Mouse (Mus musculus) heart, adult 18-20 months (tissue): ENCODE measurements around the gene Rfx4. TPM values are rescaled to one million over a fixed set of nuclear protein-coding genes. Genes with fewer than 3 reads are reported as not detected.

Source experiments
- DNase-seq, 2 experiments: peaks; one replicate each; pipeline ENCODE4 v3.0.0; 2021 to 2022; ENCODE audit warnings: mixed read lengths in 1 of 2
- total RNA-seq, 2 experiments: library from RNA; stranded (reverse); gene quantifications; 2 replicates each; pipeline ENCODE4 v1.2.3; 2021

Gene Rfx4
- total RNA-seq, 2 experiments from 2014 or later: not detected

DNA sequence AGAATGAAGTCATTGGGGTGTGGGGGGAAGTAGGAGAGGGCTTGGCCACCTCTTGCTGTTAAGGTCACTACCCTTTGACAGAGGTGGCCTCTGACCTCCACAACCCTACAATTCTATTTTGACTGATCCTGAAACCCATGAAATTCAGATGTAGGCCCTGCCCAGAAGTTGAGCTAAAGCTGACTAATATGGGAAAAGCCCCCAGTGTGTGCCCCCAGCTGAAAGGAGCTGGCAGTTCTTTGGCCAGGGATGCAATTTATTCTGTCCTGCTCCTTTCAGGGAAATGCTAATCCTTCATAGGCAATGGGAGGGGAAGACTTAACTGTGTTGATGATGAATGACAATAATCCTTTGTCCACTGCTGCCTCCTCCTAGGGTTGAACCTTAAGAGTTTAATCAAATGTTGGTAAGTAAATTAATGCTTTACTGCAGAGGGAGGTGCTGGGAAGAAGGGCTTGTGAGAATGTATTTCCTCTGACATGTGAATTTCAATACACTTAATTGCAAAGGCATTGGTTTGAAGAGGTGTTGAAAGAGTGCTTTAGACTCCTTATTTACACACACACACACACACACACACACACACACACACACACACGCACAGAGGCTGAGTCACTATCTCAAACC lies 155.0 kb downstream of the Rfx4 start:
- DNase-seq: no peak

DNA sequence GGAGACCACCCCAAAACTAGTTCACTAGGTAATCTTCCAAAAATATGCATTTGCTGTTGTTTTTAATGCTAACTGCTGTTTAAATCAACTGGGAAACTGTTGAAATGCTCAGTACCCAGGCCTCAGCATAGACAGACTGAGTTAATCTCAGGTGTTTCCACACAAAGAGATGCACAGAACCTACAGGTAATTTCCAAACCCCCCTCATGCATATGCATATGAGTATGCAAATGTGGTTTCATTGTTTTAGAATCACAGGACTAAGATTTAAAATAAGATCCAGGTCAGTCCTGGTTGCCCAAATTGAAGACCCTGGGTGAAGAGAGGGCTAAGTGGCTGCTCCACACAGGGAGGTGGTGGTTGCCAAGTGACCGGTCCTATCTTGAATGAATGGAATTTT lies 157.3 kb downstream of the Rfx4 start:
- no peak for DNase-seq

DNA sequence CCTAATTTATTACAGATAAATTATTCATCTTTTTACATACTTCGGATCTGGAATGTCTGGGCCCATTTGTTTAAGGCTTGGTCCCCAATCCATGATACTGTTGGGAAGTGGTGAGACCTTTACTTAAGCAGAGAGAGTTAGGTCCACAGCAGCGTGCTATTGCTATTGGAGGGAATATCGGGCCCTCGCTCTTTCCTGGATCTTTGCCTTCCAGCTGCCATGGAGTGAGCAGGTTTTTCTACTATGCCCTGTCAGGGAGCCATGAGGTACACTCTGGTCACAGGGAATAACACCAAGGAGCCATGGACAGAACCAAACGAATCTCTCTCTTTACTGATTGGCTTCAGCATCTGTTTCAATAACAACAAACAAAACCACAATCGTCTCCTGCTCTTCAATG lies 159.6 kb downstream of the Rfx4 start:
- DNase-seq: no peak

DNA sequence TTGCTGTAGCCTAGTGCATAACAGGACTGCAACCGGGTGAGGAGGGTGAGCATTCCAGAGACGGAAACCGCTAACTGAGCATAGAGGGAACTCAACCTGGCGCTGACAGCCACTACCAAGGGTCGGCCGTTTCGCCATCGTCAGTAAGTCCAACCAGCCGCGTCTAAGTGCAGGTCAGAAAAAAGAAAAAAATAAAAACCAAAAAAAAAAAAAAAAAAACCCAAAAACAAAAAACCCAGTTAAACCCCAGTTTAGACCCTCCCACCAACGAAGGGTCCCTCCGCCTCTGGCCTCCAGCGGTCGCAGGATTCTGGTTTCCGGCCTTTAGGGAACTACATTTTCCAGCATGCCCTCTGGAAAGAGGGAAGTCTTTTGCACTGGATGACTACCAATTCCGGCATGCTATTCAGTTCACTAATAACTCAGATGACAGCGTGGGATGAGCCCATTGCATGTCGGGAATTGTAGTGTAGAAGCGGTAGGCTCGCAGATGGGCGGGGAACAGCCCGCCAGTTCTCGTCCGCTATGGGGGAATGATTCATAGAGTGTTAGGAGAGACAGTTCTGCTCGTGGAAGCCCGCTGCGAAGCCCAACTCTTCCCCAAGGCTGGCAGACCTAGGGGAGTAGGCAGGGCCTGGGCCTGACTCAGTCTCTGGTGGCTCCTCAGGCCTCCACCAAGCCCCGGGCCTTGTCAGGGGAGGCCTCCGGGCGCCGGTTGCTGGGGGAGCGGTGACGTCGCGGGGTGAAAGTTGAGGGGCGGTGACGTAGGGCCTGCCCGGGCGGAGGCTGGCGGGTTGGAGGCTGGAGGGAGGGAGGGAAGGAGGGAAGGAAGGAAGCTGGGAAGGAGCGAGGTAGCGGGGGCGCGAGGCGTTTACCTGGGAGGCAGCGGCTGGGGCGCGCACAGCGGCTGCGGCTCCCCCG lies 161.2 kb downstream of the Rfx4 start, which contains the start of gene Ric8b:
Gene Ric8b (plus strand): TSS at position 807 of the 921 bp plus-strand sequence.
- DNase-seq: peak; percentile 98

DNA sequence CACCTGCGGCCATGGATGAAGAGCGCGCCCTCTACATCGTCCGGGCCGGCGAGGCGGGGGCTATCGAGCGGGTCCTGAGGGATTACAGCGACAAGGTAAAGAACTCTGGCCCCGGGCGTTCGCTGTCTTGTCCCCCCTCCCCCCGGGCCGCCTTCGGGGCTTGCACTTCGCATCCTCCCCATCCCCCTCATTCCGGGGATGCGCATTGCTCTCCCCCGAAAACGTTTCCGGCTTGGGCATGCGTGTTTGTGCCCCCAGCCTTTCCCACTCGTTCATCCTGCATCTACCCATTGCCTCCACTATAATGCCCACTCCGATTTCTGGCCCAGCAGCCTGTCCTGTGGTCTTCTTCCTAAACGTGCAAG lies 161.9 kb downstream of the Rfx4 start:
- DNase-seq: no peak

DNA sequence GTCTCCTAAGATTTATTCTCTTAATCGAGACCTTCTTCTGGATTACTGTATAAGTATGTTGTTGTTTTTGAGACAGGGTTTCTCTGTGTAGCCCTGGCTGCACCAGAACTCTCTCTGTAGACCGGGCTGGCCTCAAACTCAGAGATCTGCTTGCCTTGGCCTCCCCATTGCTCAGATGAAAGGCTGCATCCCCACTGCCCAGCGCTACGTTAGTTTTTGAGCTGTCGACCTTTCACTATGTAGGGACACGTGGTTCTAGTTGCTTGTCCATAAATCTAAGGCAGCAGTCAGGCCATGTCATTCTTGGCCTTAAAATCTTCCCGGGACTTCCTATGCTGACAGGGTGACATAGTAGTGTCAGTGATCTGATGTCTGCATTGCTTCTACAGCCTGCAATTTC lies 170.5 kb downstream of the Rfx4 start:
- DNase-seq: no peak

DNA sequence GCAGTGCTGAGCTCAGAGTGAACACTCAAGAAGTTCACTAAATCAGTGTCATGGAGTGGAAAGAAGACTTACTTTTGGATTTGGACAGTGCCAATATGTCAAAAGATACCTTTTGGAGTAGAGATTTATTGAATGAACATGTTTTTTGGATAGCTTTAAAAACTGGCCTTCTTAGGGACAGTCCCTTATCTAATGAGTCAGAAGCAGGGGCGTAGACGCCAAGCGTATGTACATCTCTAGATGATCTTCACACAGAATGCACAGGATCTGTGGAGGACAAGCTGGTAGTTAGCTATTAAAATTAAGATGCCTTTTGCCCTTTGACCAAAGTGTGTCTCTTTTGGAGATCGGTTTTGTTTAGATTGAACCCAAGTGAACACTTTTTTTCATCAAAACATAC lies 171.0 kb downstream of the Rfx4 start:
- no peak for DNase-seq

DNA sequence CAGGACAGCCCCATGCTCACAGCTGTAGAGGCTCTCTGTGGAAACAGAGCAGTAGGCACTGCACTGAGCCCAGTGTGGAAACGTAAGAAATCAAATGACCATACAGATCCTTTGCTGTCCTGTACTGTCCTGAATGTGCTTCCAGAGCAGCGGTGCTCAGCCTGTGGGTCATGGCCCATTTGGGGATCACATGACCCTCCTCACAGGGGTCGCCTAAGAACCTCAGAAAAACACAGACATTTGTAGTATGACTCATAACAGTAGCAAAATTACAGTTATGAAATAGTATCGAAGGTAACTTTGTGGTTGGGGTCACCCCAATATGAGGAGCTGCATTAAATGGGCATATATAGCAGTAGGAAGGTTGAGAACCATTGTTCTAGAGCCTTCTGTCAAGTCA lies 172.6 kb downstream of the Rfx4 start:
- no peak for DNase-seq

DNA sequence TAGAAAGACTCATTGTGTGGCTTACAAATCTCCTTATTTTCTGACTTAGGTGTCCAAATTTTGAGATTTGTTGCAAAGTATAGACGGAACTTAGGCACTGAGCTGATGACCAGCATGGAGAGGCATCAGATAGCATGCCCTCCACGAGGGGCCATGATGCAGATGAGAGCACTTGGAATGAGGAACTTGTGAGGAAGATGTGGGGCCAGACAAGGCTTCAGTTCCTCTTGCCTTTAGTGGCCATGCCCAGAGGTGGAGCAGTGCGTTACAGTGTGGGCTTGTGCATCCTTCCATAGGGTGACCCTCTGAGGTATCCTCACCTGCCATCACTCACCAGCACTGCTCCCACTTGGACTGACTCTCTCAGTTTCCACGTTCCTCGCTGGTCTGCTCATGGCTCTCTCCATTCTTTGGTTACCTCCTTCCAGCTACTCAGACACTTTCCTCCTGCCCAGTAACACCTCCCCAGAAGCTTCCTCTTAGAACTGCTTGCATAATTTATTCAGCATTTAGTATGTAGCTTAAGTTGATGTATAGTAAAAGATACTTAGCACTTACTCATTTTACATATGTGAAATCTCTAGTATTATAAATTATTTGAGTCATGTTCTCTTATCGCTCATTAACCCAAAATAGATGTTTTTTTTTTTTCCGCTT lies 179.8 kb downstream of the Rfx4 start:
- DNase-seq: no peak

DNA sequence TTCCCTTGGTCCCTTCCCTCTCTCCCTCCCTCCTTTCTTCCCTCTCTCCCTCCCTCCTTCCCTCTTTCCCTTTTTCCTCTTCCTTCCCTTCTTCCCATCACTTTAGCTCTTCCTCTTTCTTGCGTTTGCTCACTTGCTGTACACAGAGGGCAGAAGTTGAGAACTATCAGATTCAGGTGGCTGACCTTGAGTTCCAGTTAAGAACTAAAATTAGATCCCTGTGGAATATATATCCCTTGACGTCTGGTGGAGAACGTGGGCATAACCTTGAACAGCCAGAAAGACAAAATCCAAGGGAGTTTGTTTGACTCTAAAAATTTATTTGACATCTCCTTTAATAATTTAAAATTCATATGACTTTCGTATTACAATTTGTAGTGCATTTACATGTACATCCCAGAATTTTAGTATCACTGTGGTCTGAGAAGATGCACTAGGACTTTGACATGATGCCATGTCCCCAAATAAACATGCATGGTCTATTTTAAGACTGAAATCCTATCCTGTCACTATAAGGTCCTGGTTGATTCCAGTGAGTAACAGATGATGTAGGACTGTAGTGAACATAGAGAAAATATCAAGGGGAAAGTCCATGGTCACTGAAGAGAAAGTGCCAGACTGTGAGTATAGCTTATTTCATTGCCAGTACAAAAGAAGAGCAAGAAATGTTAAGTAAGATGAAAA lies 181.1 kb downstream of the Rfx4 start:
- peak in 1 of 2 experiments; percentile 33 for DNase-seq

DNA sequence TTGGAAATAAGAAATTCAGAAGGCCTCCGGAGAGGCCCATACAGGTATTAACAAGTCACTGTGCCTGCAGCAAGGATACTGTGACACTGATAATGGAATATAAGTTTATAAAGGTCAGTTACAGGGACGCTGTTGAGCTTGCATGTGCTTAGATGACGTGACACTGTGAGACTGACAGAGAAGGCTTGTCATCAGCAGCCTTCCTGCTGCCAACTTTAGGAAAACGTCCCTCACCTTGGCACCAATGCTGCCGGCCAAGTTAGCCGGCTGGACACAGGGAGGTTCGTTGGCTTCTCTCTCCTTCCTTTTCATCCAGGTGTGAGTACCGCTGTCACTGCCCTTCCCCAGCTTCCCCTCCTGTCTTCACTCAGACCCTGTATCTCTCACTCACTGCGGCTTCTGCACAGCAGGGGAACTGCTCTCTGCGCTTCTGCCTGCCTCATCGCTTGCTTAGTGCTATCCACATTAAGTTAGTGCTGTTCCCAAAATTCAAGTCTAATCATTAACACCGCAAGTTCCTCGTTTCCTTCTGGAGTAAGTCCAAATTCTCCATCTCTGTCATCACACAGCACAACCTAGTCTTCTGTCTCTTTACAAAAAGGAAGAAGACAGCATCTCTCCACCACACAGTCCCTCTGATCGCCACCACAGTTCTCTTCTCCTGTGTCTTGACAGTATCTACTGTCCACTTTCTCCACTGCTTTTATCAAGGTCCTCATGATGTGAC lies 182.4 kb downstream of the Rfx4 start:
- peak; percentile 42 to 59 for DNase-seq

DNA sequence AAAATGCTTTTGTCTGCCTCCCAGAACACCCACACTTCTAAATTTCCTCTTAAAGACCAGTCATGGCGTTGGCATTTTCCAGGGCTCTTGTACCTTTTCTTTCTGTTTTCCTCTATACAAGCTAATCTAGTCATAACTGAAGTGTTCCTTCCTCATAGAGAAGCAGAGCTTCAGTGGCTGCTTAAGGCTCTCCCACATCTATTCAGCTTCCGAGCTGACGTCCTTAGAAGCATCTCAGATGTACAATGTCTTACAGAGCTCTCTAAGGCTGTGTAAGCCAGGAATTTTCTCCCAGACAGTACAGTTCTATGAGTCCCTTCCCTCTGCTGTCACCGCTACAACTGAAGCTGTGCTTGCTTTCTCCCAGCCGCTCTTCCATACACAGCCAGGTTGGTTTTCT lies 183.0 kb downstream of the Rfx4 start:
- no peak for DNase-seq

DNA sequence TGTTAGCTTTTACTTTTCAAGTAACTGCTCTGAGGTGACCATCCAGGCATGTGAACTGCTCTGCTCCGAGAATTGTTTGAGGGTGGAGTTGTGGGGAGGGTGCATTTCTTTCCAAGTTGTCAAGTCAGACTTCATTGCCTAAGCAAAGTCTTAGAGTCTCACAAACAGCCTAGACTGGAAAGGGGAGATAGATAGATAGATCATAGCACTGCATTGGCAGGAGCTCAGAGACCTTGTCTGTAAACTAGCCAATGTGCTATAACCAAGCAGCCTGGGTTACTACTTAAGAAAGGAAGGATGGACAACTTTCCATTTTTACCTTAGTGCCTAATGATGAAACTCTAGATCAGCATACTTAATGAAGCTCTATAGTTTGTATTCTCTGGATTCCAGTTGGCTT lies 184.5 kb downstream of the Rfx4 start:
- no peak for DNase-seq

DNA sequence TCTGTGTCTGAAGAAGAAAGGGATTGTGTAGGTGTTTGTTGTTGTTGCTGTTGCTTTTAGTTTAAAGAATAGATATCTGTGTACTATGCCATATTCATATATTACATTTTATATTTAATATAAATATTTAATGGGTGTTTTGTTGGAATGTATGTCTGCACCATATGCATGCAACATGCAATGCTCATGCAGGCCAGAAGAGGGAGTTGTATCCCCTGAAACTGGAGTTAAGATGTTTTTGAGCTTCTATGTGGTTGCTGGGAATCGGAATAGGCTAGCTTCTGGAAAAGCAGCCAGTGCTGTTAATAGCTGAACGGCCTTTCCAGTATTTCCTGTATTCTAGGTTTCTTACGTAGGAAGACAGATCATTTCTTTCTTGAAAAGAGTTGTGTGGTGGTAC lies 189.8 kb downstream of the Rfx4 start:
- no peak for DNase-seq

DNA sequence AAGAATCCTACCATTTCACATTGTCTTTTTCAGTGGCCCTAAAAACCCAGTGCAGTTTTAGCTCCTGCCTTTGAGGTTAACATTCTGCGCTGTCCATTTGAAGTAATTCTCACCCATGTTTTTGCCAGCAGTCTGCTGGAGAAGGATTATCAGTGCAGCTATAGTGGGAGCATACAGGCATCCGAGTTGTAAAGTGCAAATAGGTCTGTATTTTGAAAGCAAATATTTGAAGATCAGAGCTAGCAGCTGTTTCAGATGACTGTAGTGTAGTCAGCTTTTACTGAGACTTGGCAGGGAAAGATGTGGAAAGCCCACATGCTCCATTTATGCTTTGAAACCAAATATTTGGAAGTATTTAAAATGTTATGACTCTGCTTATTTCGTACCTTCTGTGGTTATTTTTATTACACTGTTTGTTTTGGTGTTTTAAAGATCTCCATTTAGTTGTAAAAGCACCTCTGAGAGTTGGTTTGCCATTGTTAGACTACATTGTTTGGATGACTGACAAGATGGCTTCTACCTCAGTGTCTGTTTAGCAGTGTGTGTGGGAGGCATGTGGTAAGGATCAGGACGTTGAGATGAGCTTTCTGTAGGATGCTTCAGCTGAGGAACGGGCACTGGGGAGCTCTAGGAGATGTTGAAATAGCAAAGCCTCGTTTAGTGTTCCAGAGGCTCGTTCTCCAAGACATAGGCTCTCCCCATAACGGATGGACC lies 193.3 kb downstream of the Rfx4 start:
- no peak for DNase-seq

DNA sequence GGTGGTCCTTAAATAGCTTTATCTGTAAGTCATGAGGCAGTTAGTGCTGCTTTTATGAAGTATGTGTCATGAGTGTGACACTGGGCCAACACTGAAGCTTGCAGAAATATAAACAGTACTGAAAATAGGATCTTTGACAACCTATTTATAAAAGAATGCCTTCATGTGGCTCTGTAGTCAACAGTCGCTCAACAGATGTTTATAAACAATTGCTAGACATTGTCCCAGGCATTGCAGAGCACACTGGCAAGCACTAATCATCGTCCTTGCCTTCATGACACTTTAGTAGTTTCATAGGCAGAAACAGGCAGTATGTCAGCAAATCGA lies 193.8 kb downstream of the Rfx4 start:
- no peak for DNase-seq

DNA sequence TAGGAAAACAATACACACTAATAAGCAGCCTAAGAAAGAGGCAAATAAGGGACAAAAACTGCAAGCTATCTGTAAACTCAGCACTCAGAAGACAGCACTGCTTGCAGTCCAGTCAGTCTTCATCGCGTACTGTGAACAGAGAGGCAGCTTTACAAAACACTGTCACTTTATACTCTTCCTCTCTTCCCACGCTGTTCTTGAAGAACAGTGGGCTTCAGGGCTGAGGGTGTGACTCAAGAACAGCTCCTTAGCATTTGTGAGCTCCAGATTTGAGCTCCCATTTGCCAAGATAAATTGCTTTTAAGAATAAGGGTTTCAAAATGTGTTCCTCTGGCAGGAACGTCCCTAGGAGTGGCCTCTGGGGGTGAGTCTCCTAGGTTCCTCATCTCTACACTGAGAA lies 194.5 kb downstream of the Rfx4 start:
- no peak for DNase-seq

DNA sequence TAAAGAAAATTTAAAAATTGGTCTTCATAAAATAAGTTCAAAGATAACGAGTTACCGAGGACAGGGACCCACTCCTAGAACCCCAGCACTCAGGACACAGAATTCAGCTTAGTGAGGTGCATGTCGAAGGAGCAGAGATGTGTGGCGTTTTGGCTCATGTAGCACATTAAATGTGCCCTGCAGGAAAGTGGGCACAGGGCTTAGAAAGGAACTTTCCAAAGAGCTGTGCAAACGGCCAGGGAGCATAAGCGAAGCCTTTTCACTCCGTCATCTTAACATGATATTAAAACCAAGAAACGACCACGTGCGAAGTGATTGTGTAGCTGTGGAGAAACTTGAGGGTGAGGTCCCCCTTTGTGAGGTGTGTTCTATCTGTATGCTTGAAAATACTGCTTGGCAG lies 198.4 kb downstream of the Rfx4 start:
- DNase-seq: no peak
